Mouse (Mus musculus) layer of hippocampus, postnatal 25 days (tissue): ENCODE measurements around the gene Bahcc1. TPM values are rescaled to one million over a fixed set of nuclear protein-coding genes. Genes with fewer than 3 reads are reported as not detected.

Experiments
- DNase-seq, 2 experiments: peaks; one replicate each; pipeline ENCODE4 v3.0.0; 2022; ENCODE audit warnings: mixed read lengths in 2 of 2, low spot score in 1 of 2; ENCODE audit errors: extremely low spot score in 1 of 2
- total RNA-seq, 2 experiments: library from RNA; stranded (reverse); gene quantifications; 2 replicates each; pipeline ENCODE4 v1.2.3; 2021

Gene Bahcc1
- total RNA-seq, 2 experiments from 2014 or later = 17.7 to 22.6 TPM

- DNase-seq = no peak
Observed at GRCm38 (mm10) chr11:120206069-120206668, 26.6 kb upstream of the Bahcc1 start.

- DNase-seq = no peak
Observed at GRCm38 (mm10) chr11:120206669-120207090, 26.1 kb upstream of the Bahcc1 start.

DNA sequence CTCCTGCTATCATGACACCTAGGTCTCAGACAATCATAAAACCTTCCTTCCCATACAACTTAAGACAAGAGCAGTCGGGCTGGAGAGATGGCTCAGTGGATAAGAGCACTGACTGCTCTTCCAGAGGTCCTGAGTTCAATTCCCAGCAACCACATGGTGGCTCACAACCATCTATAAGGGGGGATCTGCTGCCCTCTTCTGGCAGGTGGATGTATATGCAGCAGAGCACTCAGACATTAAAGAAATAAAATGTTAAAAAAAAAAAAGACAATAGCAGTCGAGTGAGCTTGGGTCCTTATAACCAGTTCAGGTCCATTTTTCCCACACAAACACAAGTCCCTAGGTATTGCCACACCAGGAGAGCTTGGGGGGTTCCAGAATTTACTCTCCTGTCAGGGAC lies 23.9 kb upstream of the Bahcc1 start:
- no peak for DNase-seq

- DNase-seq = no peak
Observed at GRCm38 (mm10) chr11:120209462-120209861, 23.3 kb upstream of the Bahcc1 start.

- DNase-seq = no peak
Observed at GRCm38 (mm10) chr11:120215726-120216241, 17.0 kb upstream of the Bahcc1 start.

DNA sequence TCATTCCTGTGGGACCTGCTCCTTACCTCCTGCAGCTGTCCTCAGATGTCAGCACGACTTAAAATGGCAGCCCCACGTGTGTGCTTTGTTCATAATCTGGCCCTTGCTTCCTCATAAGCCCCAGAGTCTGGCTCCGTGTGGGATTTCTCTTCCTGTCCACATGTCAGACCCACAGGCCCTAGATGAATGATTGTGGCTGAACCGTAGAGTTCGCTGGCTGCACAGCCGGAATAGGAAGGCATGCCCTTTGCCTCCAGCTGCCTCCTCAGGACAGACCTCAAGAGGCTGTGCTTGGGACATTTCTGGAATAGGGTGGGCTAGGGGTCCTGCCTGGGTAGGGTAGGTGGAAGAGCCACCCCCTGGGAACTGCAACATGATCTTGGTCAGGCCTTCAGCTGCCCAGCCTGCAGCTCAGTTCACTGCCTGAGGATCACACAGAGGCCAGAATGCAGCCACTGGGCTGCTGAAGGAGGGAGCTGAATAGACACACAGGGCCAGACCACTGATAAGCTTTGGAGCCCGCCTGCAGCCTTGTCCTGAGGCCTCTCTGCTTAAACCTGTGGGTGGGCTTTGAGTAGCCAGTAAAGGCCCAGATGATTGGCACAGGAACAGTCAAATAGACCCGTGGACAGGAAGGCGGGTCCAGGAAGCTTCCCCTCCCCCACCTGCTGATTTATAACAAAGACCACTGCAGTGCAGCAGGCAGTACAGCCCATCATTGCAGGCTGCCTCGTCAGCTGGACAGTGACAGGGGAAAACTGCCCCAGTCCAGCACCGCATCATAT lies 16.0 kb upstream of the Bahcc1 start:
- no peak for DNase-seq

DNA sequence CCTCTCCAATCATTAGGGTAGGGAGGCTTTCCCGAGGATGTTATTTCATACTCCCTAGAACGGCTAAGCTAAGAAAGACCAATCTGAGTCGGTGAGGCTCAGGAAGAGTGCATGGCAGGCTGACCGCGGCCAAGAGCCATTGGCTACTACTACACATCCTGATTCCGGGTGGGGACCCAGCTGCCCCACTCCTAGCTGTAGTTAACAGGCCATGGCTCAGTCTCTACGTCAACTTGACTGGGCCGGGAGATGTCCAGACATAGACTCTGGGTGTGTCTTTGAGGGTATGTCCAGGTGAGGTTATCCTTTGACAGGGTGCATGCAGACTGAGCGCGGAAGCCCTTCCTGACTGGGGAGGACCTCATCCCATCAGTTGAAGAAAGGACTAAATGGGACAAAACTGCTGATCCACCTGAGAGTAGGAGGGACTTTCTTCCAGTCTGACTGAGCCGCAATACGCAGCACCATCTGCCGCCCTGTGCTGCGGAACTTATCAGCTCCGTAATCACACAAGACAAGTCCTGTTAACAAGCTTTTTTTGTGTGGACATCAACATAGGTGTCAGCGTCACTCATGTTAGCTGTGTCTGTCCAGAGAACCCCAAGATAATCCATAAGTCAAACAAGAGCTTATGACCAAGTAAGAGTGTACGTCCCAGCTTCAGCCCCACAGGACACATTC lies 14.4 kb upstream of the Bahcc1 start:
- DNase-seq = no peak

DNA sequence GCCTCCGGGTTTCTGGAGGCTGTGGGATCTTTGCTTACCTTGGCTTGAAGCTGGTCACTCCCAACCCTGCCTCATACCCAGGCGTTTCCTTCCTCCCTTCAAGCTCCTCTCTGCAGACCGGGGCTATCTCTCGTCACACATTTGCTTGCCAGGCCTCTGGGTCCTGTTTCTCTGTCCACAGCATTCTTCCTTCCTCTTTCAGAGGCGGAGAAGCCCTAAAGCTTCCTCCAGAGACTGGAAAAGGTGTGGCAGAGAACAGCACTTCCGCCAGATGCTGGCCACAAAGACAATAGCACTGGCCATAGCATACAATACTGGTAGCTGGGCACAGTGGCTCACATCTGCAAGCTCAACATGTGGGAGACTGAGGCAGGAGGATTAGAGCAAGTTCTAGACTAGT lies 13.8 kb upstream of the Bahcc1 start:
- DNase-seq = no peak

DNA sequence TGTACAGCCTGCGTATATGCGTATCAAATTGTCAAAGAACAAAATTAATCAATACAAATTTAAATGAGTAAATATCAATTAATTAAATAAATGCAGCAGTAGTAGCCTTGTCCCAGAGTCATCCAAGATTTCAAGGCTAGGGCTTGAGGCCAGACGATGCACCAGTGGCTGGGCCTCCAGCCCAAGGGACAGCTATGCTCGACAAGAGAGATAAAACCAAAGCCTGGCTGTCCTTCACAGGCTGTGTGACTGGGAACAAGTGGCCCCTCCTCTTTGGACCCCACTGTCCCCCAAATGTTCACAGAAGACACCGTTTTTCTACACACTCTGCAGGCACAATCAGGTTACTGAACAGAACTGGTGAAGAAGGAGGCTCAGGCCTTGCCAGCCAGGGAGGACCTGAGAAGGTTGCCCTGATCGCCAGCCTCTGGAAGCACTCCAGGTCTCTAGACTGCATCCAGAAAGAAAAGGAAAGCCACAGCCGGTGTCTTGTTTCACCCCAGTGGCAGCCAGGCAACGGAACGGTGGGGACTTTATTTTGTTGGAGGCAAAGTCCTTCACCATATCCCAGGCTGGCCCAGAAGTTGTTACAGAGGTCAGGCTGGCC lies 12.7 kb upstream of the Bahcc1 start:
- no peak for DNase-seq

DNA sequence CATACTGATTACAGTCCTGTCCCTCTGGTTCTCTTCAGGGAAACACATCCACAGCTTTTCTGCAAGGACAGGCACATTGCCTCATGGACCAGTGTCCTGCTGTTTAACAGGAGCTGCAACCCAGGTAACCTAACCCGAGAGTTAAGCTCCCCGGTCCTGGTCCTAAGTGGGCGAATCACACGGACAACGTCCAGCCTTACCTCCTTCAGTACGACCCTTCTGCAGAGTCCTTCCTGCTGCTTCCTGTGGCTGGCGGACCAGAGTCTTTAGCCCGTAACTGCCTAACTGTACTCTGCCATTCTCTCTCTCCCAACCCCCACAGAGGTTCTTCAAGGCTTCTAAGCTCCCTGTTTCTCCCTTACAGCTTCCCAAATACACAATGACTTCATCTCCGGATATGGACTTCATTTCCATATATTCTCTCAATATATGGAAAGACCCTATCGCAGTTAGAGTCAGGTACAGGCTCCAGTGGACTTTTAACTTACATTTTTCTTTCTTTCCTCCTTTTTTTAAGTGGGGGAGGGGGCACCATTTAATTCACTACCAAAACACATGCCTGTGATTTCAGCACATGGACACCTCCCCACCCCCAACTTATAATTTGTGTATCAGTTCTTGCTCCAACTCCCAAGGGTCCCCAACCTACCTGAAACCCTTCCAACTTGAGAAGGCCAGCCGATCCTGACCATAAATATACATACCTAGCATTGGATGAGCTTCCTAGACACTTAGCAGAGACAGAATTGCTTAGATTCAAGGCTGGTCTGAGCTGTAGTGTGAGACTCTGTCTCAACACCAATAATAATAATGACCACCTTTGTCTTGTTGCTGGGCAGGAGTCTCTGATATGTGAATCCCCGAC lies 11.6 kb upstream of the Bahcc1 start:
- no peak for DNase-seq

- DNase-seq = no peak
Observed at GRCm38 (mm10) chr11:120222425-120223104, 10.2 kb upstream of the Bahcc1 start.

- DNase-seq = no peak
Observed at GRCm38 (mm10) chr11:120223586-120224487, 8.9 kb upstream of the Bahcc1 start.

- no peak for DNase-seq
Observed at GRCm38 (mm10) chr11:120224488-120225255, 8.1 kb upstream of the Bahcc1 start.

DNA sequence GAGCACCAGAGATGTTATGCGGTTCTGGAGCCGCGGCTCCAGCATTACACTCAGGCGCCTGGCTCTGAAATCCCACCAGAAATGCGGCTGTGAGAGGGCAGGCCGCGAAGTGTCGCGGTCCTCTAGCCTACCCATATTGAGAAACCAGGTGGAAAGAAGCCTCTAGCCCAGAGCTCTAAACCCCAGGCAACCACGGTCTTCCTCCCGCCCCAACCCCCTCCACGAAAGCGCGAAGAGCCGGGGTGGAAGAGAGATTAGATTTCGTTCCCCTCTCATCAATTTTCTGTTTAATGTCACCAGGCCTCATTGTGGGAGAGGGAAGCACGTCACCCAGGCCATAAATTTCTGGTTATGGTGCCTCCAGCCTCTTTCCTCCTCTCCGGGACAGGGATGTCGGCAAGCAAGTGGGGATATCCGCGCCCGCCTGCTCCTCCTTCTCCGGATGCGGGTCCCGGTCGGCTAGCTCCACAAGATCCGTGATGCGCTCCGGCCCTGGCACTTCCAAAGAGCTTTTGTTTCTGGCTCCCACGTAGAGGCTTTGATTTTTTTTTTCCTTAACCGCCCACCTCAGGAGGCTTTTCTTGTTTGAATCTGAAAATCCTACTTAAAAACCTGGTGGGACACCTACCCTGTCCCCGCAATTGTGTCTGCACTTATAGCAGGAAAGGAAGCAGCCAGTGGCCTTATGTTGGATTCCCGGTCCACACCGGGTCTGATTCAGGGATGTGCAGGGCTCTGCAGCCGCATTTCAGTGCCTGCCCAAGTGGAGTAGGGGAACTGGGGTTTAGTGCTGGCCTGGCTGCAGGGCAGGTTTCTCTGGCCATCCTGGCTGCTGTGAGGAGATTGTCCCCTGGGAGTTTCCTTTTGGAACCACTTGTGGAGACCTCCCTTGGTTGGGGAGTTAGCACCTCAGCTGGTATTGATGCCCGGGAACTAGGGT lies 7.2 kb upstream of the Bahcc1 start:
- no peak for DNase-seq

- no peak for DNase-seq
Observed at GRCm38 (mm10) chr11:120226421-120227280, 6.1 kb upstream of the Bahcc1 start.
